Mouse (Mus musculus) frontal cortex, postnatal 36 days (tissue): ENCODE measurements around the gene Abca7.
"Not testable (repeated sequence)": the region's sequence is repeated elsewhere in the genome, so short reads cannot be mapped to it uniquely, and the experiment has no call there.

Experiments used
- DNase-seq, 2 experiments: peaks; one replicate each; pipeline ENCODE4 v3.0.0; 2022; ENCODE audit warnings: low spot score in 2 of 2

Gene Abca7

GRCm38 (mm10) chr10:79996272-79997033 lies at the start of gene Abca7:
TSS of gene Abca7 (plus strand) at chr10:79996494.
- DNase-seq = peak; percentile 94 to 95

- no peak for DNase-seq
Measured at GRCm38 (mm10) chr10:79946752-79947322, 49.5 kb upstream of the Abca7 start.

- DNase-seq = no peak
Measured at GRCm38 (mm10) chr10:79947502-79947901, 48.8 kb upstream of the Abca7 start.

GRCm38 (mm10) chr10:79949873-79950272 lies 46.4 kb upstream of the Abca7 start:
- DNase-seq = no peak

- no peak for DNase-seq
Measured at GRCm38 (mm10) chr10:79950661-79951060, 45.6 kb upstream of the Abca7 start.

- DNase-seq = no peak
Measured at GRCm38 (mm10) chr10:79953946-79954345, 42.3 kb upstream of the Abca7 start.

GRCm38 (mm10) chr10:79955691-79956090 lies 40.6 kb upstream of the Abca7 start:
- no peak for DNase-seq

- DNase-seq = no peak
Measured at GRCm38 (mm10) chr10:79956643-79957154, 39.6 kb upstream of the Abca7 start.

GRCm38 (mm10) chr10:79958140-79958816 lies 38.0 kb upstream of the Abca7 start:
- peak; percentile 76 to 77 for DNase-seq

GRCm38 (mm10) chr10:79959412-79959811 lies 36.9 kb upstream of the Abca7 start:
- DNase-seq = not testable (repeated sequence)

- peak; percentile 100 for DNase-seq
Measured at GRCm38 (mm10) chr10:79959847-79960601, 36.3 kb upstream of the Abca7 start, which contains the start of gene Wdr18. TSS of gene Wdr18 (plus strand) at chr10:79960152.

GRCm38 (mm10) chr10:79960671-79961294 lies 35.5 kb upstream of the Abca7 start:
- DNase-seq = no peak

GRCm38 (mm10) chr10:79964727-79965126 lies 31.6 kb upstream of the Abca7 start:
- no peak for DNase-seq

- DNase-seq = no peak
Measured at GRCm38 (mm10) chr10:79965325-79965724, 31.0 kb upstream of the Abca7 start.

- no peak for DNase-seq
Measured at GRCm38 (mm10) chr10:79966886-79967400, 29.4 kb upstream of the Abca7 start.

- no peak for DNase-seq
Measured at GRCm38 (mm10) chr10:79968181-79968580, 28.1 kb upstream of the Abca7 start.

GRCm38 (mm10) chr10:79969124-79969568 lies 27.1 kb upstream of the Abca7 start:
- no peak for DNase-seq

GRCm38 (mm10) chr10:79970415-79971182 lies 25.7 kb upstream of the Abca7 start, which contains the start of gene Grin3b:
TSS of gene Grin3b (plus strand) at chr10:79970715.
- no peak for DNase-seq

GRCm38 (mm10) chr10:79971183-79971497 lies 25.2 kb upstream of the Abca7 start:
- DNase-seq = no peak

GRCm38 (mm10) chr10:79972831-79973230 lies 23.5 kb upstream of the Abca7 start:
- DNase-seq = no peak
